Mouse (Mus musculus) pancreas, adult 10 weeks (tissue): ENCODE measurements around the gene Sema5b. TPM values are rescaled to one million over a fixed set of nuclear protein-coding genes. Genes with fewer than 3 reads are reported as not detected.

Experiments
- polyA plus RNA-seq: library from polyadenylated mRNA; stranded (reverse); fragments of 350-450 nt; fragmentation: Illumina TruSeq; extraction: RNeasy Lipid Tissue Mini Kit (QIAGEN cat#74804); gene quantifications from one replicate; pipeline ENCODE4 v1.2.3, GENCODE M21; 2015; ENCODE audit warnings: low read depth, low replicate concordance; ENCODE audit not compliant: insufficient read depth

Sema5b gene
- polyA plus RNA-seq = not detected

GRCm38 (mm10) chr16:35541117-35541641 is at the start of gene Sema5b:
TSS of gene Sema5b (plus strand) at chr16:35541145.

Other genes starting within 250 kb of the Sema5b start
- gene Sec22a, start 177.2 kb upstream of the Sema5b start, polyA plus RNA-seq = 6.1 TPM
- gene Pdia5, start 50.3 kb upstream of the Sema5b start, polyA plus RNA-seq = 6.5 TPM
- 2.8 TPM for gene Dirc2, start 228.2 kb downstream of the Sema5b start, polyA plus RNA-seq
- 0.89 TPM for gene Hspbap1, start 229.2 kb downstream of the Sema5b start, polyA plus RNA-seq